Mouse (Mus musculus) E14TG2a.4 (cell line): ENCODE measurements around the gene Slfn2.
"Not testable (repeated sequence)": the region's sequence is repeated elsewhere in the genome, so short reads cannot be mapped to it uniquely, and the experiment has no call there.

Source experiments
- H3K27me3 ChIP-seq: 2 replicates; pipeline ENCODE4 v1.6.1; 2014; ENCODE audit warnings: low read length, control low read depth; ENCODE audit not compliant: insufficient read depth
- H3K36me3 ChIP-seq: 2 replicates; pipeline ENCODE4 v1.6.1; 2014; ENCODE audit warnings: low read length, control low read depth; ENCODE audit not compliant: insufficient read depth
- H3K4me1 ChIP-seq: replicated peaks from 2 replicates; pipeline ENCODE4 v1.6.1; 2014; ENCODE audit warnings: low read depth, low read length, control low read depth
- H3K4me3 ChIP-seq: replicated peaks from 2 replicates; pipeline ENCODE4 v1.5.1; 2014; ENCODE audit warnings: mild to moderate bottlenecking, low read length
- H3K9me3 ChIP-seq: 2 replicates; pipeline ENCODE4 v1.6.1; 2014; ENCODE audit warnings: low read length, control low read depth
- CTCF ChIP-seq: conservative IDR thresholded peaks from 2 replicates; pipeline ENCODE4 v1.5.1; 2014; ENCODE audit warnings: low read length
- NANOG ChIP-seq: IDR thresholded peaks from 2 replicates; pipeline ENCODE4 v1.6.1; 2014; ENCODE audit warnings: borderline replicate concordance, low read length, mixed read lengths
- POU5F1 ChIP-seq: IDR thresholded peaks from 2 replicates; pipeline ENCODE4 v1.6.1; 2014; ENCODE audit warnings: low read length, borderline replicate concordance

Gene Slfn2

DNA sequence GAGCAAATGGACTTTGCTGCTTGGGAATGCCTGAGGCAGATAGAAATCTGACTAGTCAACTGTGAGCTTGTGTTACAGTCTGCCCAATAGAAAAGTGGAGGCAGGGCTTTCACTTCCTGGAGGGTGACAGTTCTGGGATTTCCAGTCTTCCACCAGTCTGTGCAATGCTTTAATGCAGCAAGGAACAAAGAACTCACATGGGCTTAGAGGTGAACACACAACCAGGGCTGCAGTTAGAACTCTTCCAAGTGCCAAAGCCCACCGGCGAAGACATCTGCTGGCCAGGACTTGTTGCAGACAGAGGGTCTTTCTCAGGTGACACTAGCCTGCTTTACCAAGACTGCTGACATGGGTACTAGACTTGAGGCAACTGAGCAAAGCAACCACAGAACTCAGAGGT lies at the start of gene Slfn2:
Slfn2 (plus strand) TSS at position 167 of the 400 bp plus-strand sequence.
- Histone ChIP-seq H3K27me3 (peaks cover 19% of the 10 kb centered on the region), H3K9me3 (no peaks in the 10 kb centered on the region), H3K36me3 (no peaks in the 10 kb centered on the region), H3K4me3 (no peak within 1 kb of the TSS), H3K4me1 (no peaks in the 10 kb centered on the region)
- TF ChIP-seq POU5F1 = no peak
- no peak for TF ChIP-seq NANOG
- no peak for TF ChIP-seq CTCF

GRCm38 (mm10) chr11:83016093-83016492 lies 48.8 kb upstream of the Slfn2 start:
- Histone ChIP-seq H3K4me1 (peaks cover 14% of the 10 kb centered on the region), H3K36me3 (0 out of 2 replicates have a peak, but pooled peaks cover 3% of the 10 kb centered on the region), H3K27me3 (peaks cover 8% of the 10 kb centered on the region), H3K4me3 (no peak overlapping the region), H3K9me3 (no peaks in the 10 kb centered on the region)
- TF ChIP-seq NANOG = no peak
- TF ChIP-seq POU5F1 = no peak
- TF ChIP-seq CTCF = no peak

GRCm38 (mm10) chr11:83019561-83020519 lies 45.1 kb upstream of the Slfn2 start:
- peak overlapping the region; percentile 64 for H3K4me3 ChIP-seq
- not testable (repeated sequence) for H3K9me3 ChIP-seq, H3K27me3 ChIP-seq, H3K4me1 ChIP-seq, H3K36me3 ChIP-seq

- Histone ChIP-seq H3K4me1 (peaks cover 8% of the 10 kb centered on the region), H3K9me3 (no peaks in the 10 kb centered on the region), H3K36me3 (no peaks in the 10 kb centered on the region), H3K4me3 (peak within 1 kb of the TSS; percentile 64), H3K27me3 (peaks cover 8% of the 10 kb centered on the region)
- no peak for TF ChIP-seq NANOG
Observed at GRCm38 (mm10) chr11:83020621-83021020, 44.3 kb upstream of the Slfn2 start, which contains the start of gene Slfn8. Slfn8 (minus strand) TSS chr11:83020810.

GRCm38 (mm10) chr11:83038686-83039085 lies 26.2 kb upstream of the Slfn2 start:
- not testable (repeated sequence) for H3K36me3 ChIP-seq, H3K9me3 ChIP-seq, H3K27me3 ChIP-seq, H3K4me3 ChIP-seq
- peaks cover 13% of the 10 kb centered on the region; the same call in 1 of the 2 replicates for H3K4me1 ChIP-seq

DNA sequence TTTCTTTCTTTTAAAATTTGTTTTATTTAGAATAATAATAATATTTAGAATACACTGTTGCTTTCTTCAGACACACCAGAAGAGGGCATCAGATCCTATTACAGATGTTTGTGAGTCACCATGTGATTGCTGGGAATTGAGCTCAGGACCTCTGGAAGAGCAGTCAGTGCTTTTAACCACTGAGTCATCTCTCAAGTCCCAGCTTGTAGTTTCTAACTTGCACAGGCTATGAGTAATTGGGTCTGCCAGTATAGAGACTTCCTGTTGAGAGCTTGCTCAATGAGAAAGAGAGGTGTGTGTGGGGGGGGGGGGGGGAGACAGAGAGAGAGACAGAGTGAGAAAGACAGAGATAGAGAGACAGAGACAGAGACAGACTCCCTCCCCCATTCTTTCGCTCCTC lies 25.8 kb upstream of the Slfn2 start:
- H3K9me3 ChIP-seq = no peaks in the 10 kb centered on the region
- H3K27me3 ChIP-seq = peaks cover 8% of the 10 kb centered on the region; the same call in 1 of the 2 replicates

GRCm38 (mm10) chr11:83039796-83040195 lies 25.1 kb upstream of the Slfn2 start:
- peaks cover 8% of the 10 kb centered on the region; the same call in 1 of the 2 replicates for H3K27me3 ChIP-seq
- no peaks in the 10 kb centered on the region for H3K36me3 ChIP-seq
- peak overlapping the region; percentile 53 for H3K4me3 ChIP-seq
- no peaks in the 10 kb centered on the region for H3K9me3 ChIP-seq
- H3K4me1 ChIP-seq = peaks cover 13% of the 10 kb centered on the region; the same call in 1 of the 2 replicates
- no peak for TF ChIP-seq NANOG
- TF ChIP-seq CTCF = no peak
- no peak for TF ChIP-seq POU5F1

More for the DNA sequence above, 25.8 kb upstream of the Slfn2 start:
- Histone ChIP-seq H3K36me3 (no peaks in the 10 kb centered on the region), H3K4me3 (no peak overlapping the region), H3K4me1 (peaks cover 13% of the 10 kb centered on the region; the same call in 1 of the 2 replicates)
- TF ChIP-seq CTCF = no peak
- no peak for TF ChIP-seq POU5F1
- no peak for TF ChIP-seq NANOG

DNA sequence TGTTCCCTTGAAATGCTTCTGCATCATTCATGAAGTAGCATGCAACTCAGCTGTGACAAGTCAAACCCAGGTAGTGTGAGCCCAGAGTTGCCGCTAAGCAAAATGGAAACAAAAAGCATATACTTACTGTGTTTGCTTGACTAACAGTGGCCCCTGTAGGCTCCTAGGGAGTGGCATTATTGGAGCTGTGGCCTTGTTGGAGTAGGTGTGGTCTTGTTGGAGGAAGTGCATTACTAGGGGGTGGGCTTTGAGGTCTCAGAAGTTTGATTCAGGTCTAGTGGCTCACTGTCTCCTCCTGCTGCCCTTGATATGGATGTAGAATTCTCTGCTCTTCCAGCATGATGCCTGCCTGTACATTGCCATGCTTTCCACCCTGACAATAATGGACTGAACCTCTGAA lies 24.6 kb upstream of the Slfn2 start:
- peaks cover 13% of the 10 kb centered on the region; the same call in 1 of the 2 replicates for H3K4me1 ChIP-seq

GRCm38 (mm10) chr11:83041000-83041399 lies 23.9 kb upstream of the Slfn2 start:
- H3K4me1 ChIP-seq = peaks cover 10% of the 10 kb centered on the region; the same call in 1 of the 2 replicates
- peaks cover 8% of the 10 kb centered on the region; the same call in 1 of the 2 replicates for H3K27me3 ChIP-seq
- no peaks in the 10 kb centered on the region for H3K9me3 ChIP-seq
- no peaks in the 10 kb centered on the region for H3K36me3 ChIP-seq
- no peak for TF ChIP-seq NANOG
- TF ChIP-seq POU5F1 = no peak
- no peak for TF ChIP-seq CTCF
- H3K4me3 ChIP-seq = no peak overlapping the region

More for the DNA sequence above, 24.6 kb upstream of the Slfn2 start:
- peaks cover 8% of the 10 kb centered on the region; the same call in 1 of the 2 replicates for H3K27me3 ChIP-seq
- H3K36me3 ChIP-seq = no peaks in the 10 kb centered on the region
- TF ChIP-seq NANOG = no peak
- no peak for TF ChIP-seq CTCF
- TF ChIP-seq POU5F1 = no peak
- H3K9me3 ChIP-seq = no peaks in the 10 kb centered on the region
- peak overlapping the region; percentile 53 for H3K4me3 ChIP-seq
